Mouse (Mus musculus) stomach, postnatal 0 days (tissue): ENCODE measurements around the gene Sstr2.
"Not testable (repeated sequence)": the region's sequence is repeated elsewhere in the genome, so short reads cannot be mapped to it uniquely, and the experiment has no call there.

ENCODE experiments used
- CTCF ChIP-seq: IDR thresholded peaks from 2 replicates; pipeline ENCODE4 v1.5.1; 2016; ENCODE audit warnings: antibody characterized with exemption, low read depth, mild to moderate bottlenecking, moderate library complexity
- EP300 ChIP-seq: optimal IDR thresholded peaks from 2 replicates; pipeline ENCODE3; 2016; ENCODE audit warnings: antibody characterized with exemption

DNA sequence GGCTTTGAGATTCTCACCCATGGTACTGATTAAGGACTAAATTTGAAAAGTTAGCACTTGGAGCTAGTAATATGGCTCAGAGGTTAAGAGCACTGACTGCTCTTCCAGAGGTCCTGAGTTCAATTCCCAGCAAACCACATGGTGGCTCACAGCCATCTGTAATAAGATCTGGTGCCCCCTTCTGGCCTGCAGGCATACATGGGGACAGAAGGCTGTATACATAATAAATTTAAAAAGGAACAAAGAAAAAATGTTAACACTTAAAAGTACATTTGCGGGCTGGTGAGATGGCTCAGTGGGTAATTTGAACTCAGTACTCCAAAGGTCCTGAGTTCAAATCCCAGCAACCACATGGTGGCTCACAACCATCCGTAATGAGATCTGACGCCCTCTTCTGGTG is 41.1 kb downstream of the Sstr2 start:
- peak; percentile 39 for TF ChIP-seq CTCF
- TF ChIP-seq EP300: not testable (repeated sequence)
